Mouse (Mus musculus): ENCODE results near the gene Tmcc1. TPM values are rescaled to one million over a fixed set of nuclear protein-coding genes. Genes with fewer than 3 reads are reported as not detected.

Gene Tmcc1
- polyA plus RNA-seq, 1 experiment, result 20.5 TPM

DNA sequence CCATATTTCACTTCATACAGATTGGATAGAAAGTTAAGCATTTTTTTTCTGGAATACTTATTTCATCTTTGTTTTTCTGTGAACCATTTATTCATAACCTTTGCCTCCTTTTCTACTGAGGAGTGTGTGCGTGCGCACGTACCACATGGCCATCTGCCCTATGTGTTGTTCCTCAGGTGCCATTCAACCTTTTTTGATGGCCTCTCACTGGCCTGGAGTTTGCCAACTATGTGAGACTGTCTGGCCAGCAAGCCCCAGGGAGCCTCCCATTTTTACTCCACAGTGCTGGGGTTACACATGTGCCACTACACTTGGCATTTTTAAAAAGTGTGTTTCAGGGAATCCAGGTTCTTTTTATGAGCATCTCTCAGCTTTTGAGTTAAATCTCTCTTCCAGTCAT lies 177.4 kb downstream of the Tmcc1 start:
- Histone ChIP-seq H3K4me3 (ENCODE audit: low read depth, low read length) (no peak overlapping the region), H3K9ac (ENCODE audit: low read depth, poor library complexity, severe bottlenecking) (no peak overlapping the region), H3K4me1 (ENCODE audit: control insufficient read depth, insufficient read depth, low read length) (no peaks in the 10 kb centered on the region), H3K9me3 (replicated peaks; ENCODE audit: control insufficient read depth, insufficient read depth, low read length, poor library complexity, severe bottlenecking) (no peaks in the 10 kb centered on the region), H3K27ac (ENCODE audit: insufficient read depth, low read length) (no peak overlapping the region), H3K27me3 (ENCODE audit: control insufficient read depth, insufficient read depth, low read length, poor library complexity, severe bottlenecking) (no peaks in the 10 kb centered on the region), H3K36me3 (ENCODE audit: control insufficient read depth, insufficient read depth, low read length, poor library complexity, severe bottlenecking) (no peaks in the 10 kb centered on the region)
- no peak for TF ChIP-seq EP300 (IDR thresholded peaks at IDR 0.05; ENCODE audit: insufficient read depth, low read depth, low read length)
- TF ChIP-seq CTCF (IDR thresholded peaks at IDR 0.05; ENCODE audit: low read depth, low read length), result no peak
- TF ChIP-seq POLR2A (IDR thresholded peaks at IDR 0.05; ENCODE audit: insufficient read depth, low read length), result no peak

DNA sequence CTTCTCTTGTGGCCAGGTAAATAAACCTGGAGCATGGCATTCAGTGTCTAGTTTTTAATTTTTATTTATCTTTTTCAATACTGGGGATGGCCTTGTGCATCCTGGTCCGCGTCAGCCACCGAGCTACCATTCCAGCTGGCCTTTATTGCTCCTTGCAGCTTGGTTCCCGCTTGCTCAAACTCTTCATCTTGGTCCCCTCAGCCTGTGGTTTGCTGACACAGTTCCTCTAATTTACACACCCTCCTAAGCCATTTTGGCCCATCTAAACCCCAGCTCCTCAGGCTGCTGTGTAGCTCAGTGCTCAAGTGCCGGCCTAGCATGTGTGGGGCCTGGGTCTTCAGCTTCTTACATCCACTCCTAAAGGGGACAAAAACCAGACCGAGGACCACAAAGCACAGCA lies 179.2 kb downstream of the Tmcc1 start:
- Histone ChIP-seq H3K9ac (ENCODE audit: low read depth, poor library complexity, severe bottlenecking) (no peak overlapping the region), H3K36me3 (ENCODE audit: control insufficient read depth, insufficient read depth, low read length, poor library complexity, severe bottlenecking) (no peaks in the 10 kb centered on the region), H3K9me3 (replicated peaks; ENCODE audit: control insufficient read depth, insufficient read depth, low read length, poor library complexity, severe bottlenecking) (no peaks in the 10 kb centered on the region), H3K27ac (ENCODE audit: insufficient read depth, low read length) (no peak overlapping the region), H3K4me1 (ENCODE audit: control insufficient read depth, insufficient read depth, low read length) (no peaks in the 10 kb centered on the region), H3K27me3 (ENCODE audit: control insufficient read depth, insufficient read depth, low read length, poor library complexity, severe bottlenecking) (no peaks in the 10 kb centered on the region), H3K4me3 (ENCODE audit: low read depth, low read length) (no peak overlapping the region)
- no peak for TF ChIP-seq CTCF (IDR thresholded peaks at IDR 0.05; ENCODE audit: low read depth, low read length)
- no peak for TF ChIP-seq POLR2A (IDR thresholded peaks at IDR 0.05; ENCODE audit: insufficient read depth, low read length)
- TF ChIP-seq EP300 (IDR thresholded peaks at IDR 0.05; ENCODE audit: insufficient read depth, low read depth, low read length), result no peak

DNA sequence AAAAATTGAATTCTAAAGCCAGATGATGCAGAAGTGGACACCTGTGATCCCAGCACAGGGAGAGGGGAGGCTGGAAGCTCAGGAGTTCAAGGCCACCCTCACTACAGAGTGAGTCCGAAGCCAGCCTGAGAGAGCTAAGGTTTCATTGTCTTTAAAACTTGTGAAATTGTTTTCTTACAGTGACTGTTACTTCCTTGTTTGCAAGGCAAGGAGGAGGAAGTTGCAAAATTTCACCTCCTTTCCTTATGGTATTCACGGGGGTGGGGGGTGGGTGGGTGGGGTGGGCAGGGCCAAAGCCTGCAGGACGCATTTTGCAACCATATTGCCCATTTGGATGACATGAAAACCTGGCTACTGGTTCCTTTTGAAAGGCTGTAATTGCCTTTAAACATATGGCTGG lies 179.6 kb downstream of the Tmcc1 start:
- Histone ChIP-seq H3K9ac (ENCODE audit: low read depth, poor library complexity, severe bottlenecking) (no peak overlapping the region), H3K4me1 (ENCODE audit: control insufficient read depth, insufficient read depth, low read length) (no peaks in the 10 kb centered on the region), H3K36me3 (ENCODE audit: control insufficient read depth, insufficient read depth, low read length, poor library complexity, severe bottlenecking) (no peaks in the 10 kb centered on the region), H3K27ac (ENCODE audit: insufficient read depth, low read length) (no peak overlapping the region), H3K27me3 (ENCODE audit: control insufficient read depth, insufficient read depth, low read length, poor library complexity, severe bottlenecking) (no peaks in the 10 kb centered on the region), H3K9me3 (replicated peaks; ENCODE audit: control insufficient read depth, insufficient read depth, low read length, poor library complexity, severe bottlenecking) (no peaks in the 10 kb centered on the region), H3K4me3 (ENCODE audit: low read depth, low read length) (no peak overlapping the region)
- TF ChIP-seq EP300 (IDR thresholded peaks at IDR 0.05; ENCODE audit: insufficient read depth, low read depth, low read length), result no peak
- TF ChIP-seq CTCF (IDR thresholded peaks at IDR 0.05; ENCODE audit: low read depth, low read length), result no peak
- no peak for TF ChIP-seq POLR2A (IDR thresholded peaks at IDR 0.05; ENCODE audit: insufficient read depth, low read length)

DNA sequence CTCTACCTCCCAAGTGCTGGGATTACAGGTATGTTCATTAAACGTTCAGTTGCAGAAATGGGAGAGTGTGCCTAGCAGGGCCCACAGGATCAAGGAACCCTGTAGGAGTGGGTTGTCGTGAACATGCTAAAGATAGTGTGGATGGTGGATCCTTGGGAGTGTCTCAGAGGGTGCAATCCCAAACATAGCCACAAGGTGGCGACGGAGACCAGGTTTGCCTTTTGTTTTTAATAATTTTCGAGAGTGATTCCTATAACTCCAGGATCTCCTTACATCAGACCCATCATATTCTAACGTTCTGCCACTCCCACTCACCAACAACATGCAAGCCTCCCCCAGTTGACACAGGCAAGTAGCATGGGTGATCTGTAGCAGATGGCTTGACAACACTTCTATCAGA lies 182.7 kb downstream of the Tmcc1 start:
- H3K9me3 ChIP-seq (replicated peaks; ENCODE audit: control insufficient read depth, insufficient read depth, low read length, poor library complexity, severe bottlenecking), result no peaks in the 10 kb centered on the region
- H3K9ac ChIP-seq (ENCODE audit: low read depth, poor library complexity, severe bottlenecking), result no peak overlapping the region
- H3K27ac ChIP-seq (ENCODE audit: insufficient read depth, low read length), result no peak overlapping the region
- H3K4me1 ChIP-seq (ENCODE audit: control insufficient read depth, insufficient read depth, low read length), result no peaks in the 10 kb centered on the region
- H3K27me3 ChIP-seq (ENCODE audit: control insufficient read depth, insufficient read depth, low read length, poor library complexity, severe bottlenecking), result no peaks in the 10 kb centered on the region
- no peak overlapping the region for H3K4me3 ChIP-seq (ENCODE audit: low read depth, low read length)
- H3K36me3 ChIP-seq (ENCODE audit: control insufficient read depth, insufficient read depth, low read length, poor library complexity, severe bottlenecking), result no peaks in the 10 kb centered on the region
- TF ChIP-seq POLR2A (IDR thresholded peaks at IDR 0.05; ENCODE audit: insufficient read depth, low read length), result no peak
- peak; percentile 74 for TF ChIP-seq CTCF (IDR thresholded peaks at IDR 0.05; ENCODE audit: low read depth, low read length)

DNA sequence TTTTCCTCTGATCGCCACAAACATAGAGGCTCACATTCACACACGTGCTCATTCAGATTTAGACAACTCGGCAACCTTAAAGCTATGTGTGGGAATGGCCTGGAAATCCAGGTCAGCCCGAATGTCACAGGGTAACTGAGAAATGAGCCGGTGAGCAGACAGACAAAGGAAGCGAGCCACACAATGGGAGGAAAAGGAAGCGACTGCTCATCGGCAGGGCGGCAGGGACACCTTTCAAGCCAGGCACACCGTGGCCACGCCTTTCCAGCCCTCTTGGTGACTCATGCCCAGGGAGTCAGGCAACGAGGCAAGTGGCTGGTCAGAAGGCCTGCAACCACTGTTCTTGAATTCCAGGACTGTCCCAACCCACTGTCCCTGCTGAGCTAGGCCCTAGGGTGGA lies 183.9 kb downstream of the Tmcc1 start:
- H3K4me3 ChIP-seq (ENCODE audit: low read depth, low read length), result no peak overlapping the region
- TF ChIP-seq EP300 (IDR thresholded peaks at IDR 0.05; ENCODE audit: insufficient read depth, low read depth, low read length), result no peak
- no peak for TF ChIP-seq CTCF (IDR thresholded peaks at IDR 0.05; ENCODE audit: low read depth, low read length)
- TF ChIP-seq POLR2A (IDR thresholded peaks at IDR 0.05; ENCODE audit: insufficient read depth, low read length), result no peak
- H3K27me3 ChIP-seq (ENCODE audit: control insufficient read depth, insufficient read depth, low read length, poor library complexity, severe bottlenecking), result no peaks in the 10 kb centered on the region
- H3K9me3 ChIP-seq (replicated peaks; ENCODE audit: control insufficient read depth, insufficient read depth, low read length, poor library complexity, severe bottlenecking), result no peaks in the 10 kb centered on the region
- no peak overlapping the region for H3K9ac ChIP-seq (ENCODE audit: low read depth, poor library complexity, severe bottlenecking)
- H3K4me1 ChIP-seq (ENCODE audit: control insufficient read depth, insufficient read depth, low read length), result no peaks in the 10 kb centered on the region
- no peak overlapping the region for H3K27ac ChIP-seq (ENCODE audit: insufficient read depth, low read length)
- no peaks in the 10 kb centered on the region for H3K36me3 ChIP-seq (ENCODE audit: control insufficient read depth, insufficient read depth, low read length, poor library complexity, severe bottlenecking)

DNA sequence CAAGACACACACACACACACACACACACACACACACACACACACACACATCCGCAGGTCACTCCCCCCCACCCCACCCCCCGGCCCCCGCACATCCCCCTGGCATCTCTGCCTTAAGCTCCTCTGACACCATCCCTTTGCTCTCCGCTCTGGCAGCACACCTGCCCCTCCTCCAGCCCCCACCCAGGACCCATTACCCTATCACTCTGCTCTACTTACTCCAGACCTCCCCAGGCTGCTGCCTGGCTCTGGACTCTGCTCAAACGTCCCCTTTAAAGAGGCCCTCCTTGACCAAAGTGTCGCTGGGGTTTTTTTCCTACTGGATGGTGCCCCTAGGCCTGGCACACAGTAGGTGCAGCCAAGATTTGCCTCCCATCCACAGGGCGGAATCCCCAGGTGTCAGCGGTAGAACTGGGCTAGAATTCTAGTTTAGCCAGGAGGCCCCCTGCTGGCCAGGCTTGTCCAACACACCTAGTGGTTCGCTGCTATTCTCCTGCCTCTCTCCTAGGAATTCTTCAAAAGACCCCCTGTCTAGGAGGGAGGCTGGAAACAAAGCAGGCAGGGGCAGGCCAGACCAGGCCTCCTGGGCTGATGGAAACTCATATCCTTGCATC lies 185.6 kb downstream of the Tmcc1 start:
- TF ChIP-seq POLR2A (IDR thresholded peaks at IDR 0.05; ENCODE audit: insufficient read depth, low read length) (no peak), CTCF (IDR thresholded peaks at IDR 0.05; ENCODE audit: low read depth, low read length) (peak; percentile 78), EP300 (IDR thresholded peaks at IDR 0.05; ENCODE audit: insufficient read depth, low read depth, low read length) (0 out of 2 replicates have a peak, but pooled peaks have one; percentile 9)
- Histone ChIP-seq H3K4me3 (ENCODE audit: low read depth, low read length) (no peak overlapping the region), H3K4me1 (ENCODE audit: control insufficient read depth, insufficient read depth, low read length) (no peaks in the 10 kb centered on the region), H3K9ac (ENCODE audit: low read depth, poor library complexity, severe bottlenecking) (no peak overlapping the region), H3K36me3 (ENCODE audit: control insufficient read depth, insufficient read depth, low read length, poor library complexity, severe bottlenecking) (no peaks in the 10 kb centered on the region), H3K9me3 (replicated peaks; ENCODE audit: control insufficient read depth, insufficient read depth, low read length, poor library complexity, severe bottlenecking) (no peaks in the 10 kb centered on the region), H3K27ac (ENCODE audit: insufficient read depth, low read length) (no peak overlapping the region), H3K27me3 (ENCODE audit: control insufficient read depth, insufficient read depth, low read length, poor library complexity, severe bottlenecking) (no peaks in the 10 kb centered on the region)
